Mouse (Mus musculus): ENCODE data around the gene Sash1. TPM values are rescaled to one million over a fixed set of nuclear protein-coding genes. Genes with fewer than 3 reads are reported as not detected.
"Not testable (repeated sequence)": the region's sequence is repeated elsewhere in the genome, so short reads cannot be mapped to it uniquely, and the experiment has no call there.

Sash1 gene
- total and polyA plus RNA-seq, 3 experiments: 0.16 TPM; not detected in 2

DNA sequence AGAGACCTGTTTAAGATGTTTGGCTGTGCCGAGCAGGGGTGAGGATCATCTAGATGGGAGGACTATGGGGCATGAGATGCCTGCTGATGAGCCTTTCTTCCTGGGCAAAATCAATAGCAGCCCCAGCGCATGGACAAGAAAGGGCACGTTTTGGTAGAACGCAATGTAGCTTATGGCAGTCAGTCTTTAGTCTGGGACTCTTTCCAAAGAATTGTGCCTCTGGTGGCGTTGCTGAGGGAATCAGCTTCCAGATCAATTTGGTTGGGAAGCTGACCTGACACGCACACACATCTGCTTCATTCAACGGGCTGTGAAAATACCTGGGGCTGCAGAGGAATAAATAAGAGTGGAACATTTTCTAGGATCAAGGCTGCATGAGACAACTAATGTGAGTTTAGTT, 167.0 kb downstream of the Sash1 start:
- Histone ChIP-seq H3K27me3 (ENCODE audit: insufficient read depth, low read length) (no peaks in the 10 kb centered on the region), H3K36me3 (replicated peaks) (no peaks in the 10 kb centered on the region), H3K9me3 (replicated peaks) (peaks cover 46% of the 10 kb centered on the region), H3K4me3 (ENCODE audit: low read depth, low read length) (no peak overlapping the region), H3K4me1 (ENCODE audit: insufficient read depth, low read depth, low read length) (no peaks in the 10 kb centered on the region)
- ATAC-seq (ENCODE audit: extremely low read depth, insufficient number of reproducible peaks, low FRiP score, poor library complexity, severe bottlenecking): no peak
- no peak for DNase-seq (ENCODE audit: low spot score)
- TF ChIP-seq GATA2 (IDR thresholded peaks at IDR 0.05; ENCODE audit: borderline replicate concordance, low read depth, low read length) (no peak), CTCF (IDR thresholded peaks at IDR 0.05; ENCODE audit: low read depth, low read length) (no peak), TAL1 (conservative IDR thresholded peaks at IDR 0.05; ENCODE audit: low read depth, low read length) (no peak), GATA1 (IDR thresholded peaks at IDR 0.05; ENCODE audit: borderline replicate concordance, low read length) (no peak), POLR2AphosphoS5 (IDR thresholded peaks at IDR 0.05; ENCODE audit: insufficient replicate concordance, low read depth, low read length) (no peak)

DNA sequence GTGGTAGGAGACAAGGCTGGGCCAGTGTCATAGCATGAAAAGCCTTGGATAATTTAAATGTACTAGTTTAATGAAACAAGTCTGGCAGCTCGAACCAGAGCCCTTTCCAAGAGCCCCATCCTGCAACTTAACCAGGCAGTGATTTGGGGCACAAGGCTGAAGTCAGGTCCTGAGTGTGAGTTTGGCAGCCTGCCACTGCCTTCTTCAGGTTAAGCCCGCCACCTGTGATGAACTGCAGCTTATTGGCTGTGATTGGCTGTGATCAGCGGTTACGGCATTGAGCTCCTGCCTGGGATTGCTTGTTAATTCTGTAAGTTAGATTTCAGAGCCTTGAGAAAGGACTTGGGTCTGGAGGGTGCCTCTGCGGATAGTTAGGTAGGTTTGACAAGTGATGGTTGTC, 168.7 kb downstream of the Sash1 start:
- no peak for ATAC-seq (ENCODE audit: extremely low read depth, insufficient number of reproducible peaks, low FRiP score, poor library complexity, severe bottlenecking)
- Histone ChIP-seq H3K9me3 (replicated peaks) (peaks cover 48% of the 10 kb centered on the region), H3K27me3 (ENCODE audit: insufficient read depth, low read length) (no peaks in the 10 kb centered on the region), H3K4me3 (ENCODE audit: low read depth, low read length) (no peak overlapping the region), H3K4me1 (ENCODE audit: insufficient read depth, low read depth, low read length) (no peaks in the 10 kb centered on the region), H3K36me3 (replicated peaks) (no peaks in the 10 kb centered on the region)
- TF ChIP-seq CTCF (IDR thresholded peaks at IDR 0.05; ENCODE audit: low read depth, low read length): no peak
- no peak for TF ChIP-seq TAL1 (conservative IDR thresholded peaks at IDR 0.05; ENCODE audit: low read depth, low read length)
- no peak for TF ChIP-seq GATA2 (IDR thresholded peaks at IDR 0.05; ENCODE audit: borderline replicate concordance, low read depth, low read length)
- TF ChIP-seq GATA1 (IDR thresholded peaks at IDR 0.05; ENCODE audit: borderline replicate concordance, low read length): no peak
- no peak for TF ChIP-seq POLR2AphosphoS5 (IDR thresholded peaks at IDR 0.05; ENCODE audit: insufficient replicate concordance, low read depth, low read length)
- DNase-seq (ENCODE audit: low spot score): no peak

DNA sequence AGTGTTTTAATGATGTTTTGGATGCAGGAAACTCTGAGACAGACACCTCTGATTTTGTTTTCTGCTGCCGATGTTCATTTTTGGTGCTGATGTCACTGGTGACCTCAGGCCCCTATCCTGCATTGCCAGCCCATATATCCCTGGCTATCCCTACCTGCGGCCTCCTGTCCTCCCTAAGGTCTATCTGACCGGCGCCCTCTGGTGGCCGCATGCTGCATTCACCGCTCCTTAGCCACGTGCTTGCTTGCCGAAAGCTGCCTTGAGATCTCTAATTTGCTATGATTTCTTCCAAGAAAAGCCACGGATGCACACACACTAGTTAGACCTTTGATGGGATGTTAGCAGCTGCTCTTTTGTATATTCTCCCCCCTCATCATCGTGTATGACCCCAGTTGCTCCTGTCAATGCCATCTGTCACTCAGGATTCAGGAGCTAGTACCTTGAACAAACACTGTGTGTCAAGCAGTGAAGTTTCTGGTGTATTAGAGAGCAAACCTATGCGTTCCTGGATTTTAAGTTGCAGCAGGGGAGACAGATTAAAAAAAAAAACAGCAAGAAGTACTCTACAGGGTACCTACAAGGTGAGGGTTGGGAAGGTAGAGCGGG, 170.1 kb downstream of the Sash1 start:
- peaks cover 41% of the 10 kb centered on the region for H3K9me3 ChIP-seq (replicated peaks)
- ATAC-seq (ENCODE audit: extremely low read depth, insufficient number of reproducible peaks, low FRiP score, poor library complexity, severe bottlenecking) (no peak), DNase-seq (ENCODE audit: low spot score) (no peak)
- no peak for TF ChIP-seq TAL1 (conservative IDR thresholded peaks at IDR 0.05; ENCODE audit: low read depth, low read length)
- no peak for TF ChIP-seq GATA1 (IDR thresholded peaks at IDR 0.05; ENCODE audit: borderline replicate concordance, low read length)
- TF ChIP-seq CTCF (IDR thresholded peaks at IDR 0.05; ENCODE audit: low read depth, low read length): no peak
- no peak for TF ChIP-seq POLR2AphosphoS5 (IDR thresholded peaks at IDR 0.05; ENCODE audit: insufficient replicate concordance, low read depth, low read length)
- TF ChIP-seq GATA2 (IDR thresholded peaks at IDR 0.05; ENCODE audit: borderline replicate concordance, low read depth, low read length): no peak
- H3K36me3 ChIP-seq (replicated peaks): no peaks in the 10 kb centered on the region
- no peak overlapping the region for H3K4me3 ChIP-seq (ENCODE audit: low read depth, low read length)
- no peaks in the 10 kb centered on the region for H3K4me1 ChIP-seq (ENCODE audit: insufficient read depth, low read depth, low read length)
- no peaks in the 10 kb centered on the region for H3K27me3 ChIP-seq (ENCODE audit: insufficient read depth, low read length)

DNA sequence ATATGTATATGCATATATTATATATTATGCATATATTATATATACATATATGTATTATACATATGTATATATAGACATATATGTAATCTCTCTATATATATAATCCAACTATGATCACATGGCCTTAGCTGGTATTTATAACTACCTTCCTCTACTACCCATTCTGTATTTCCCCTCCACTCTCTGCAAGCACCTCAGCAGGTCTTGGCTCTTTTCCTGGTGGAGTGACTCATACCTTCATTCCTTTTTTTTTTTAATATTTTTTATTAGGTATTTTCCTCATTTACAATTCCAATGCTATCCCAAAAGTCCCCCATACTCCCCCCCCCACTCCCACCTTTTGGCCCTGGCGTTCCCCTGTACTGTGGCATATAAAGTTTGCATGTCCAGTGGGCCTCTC, 189.2 kb downstream of the Sash1 start:
- peaks cover 38% of the 10 kb centered on the region for H3K9me3 ChIP-seq (replicated peaks)
- not testable (repeated sequence) for H3K36me3 ChIP-seq (replicated peaks); DNase-seq (ENCODE audit: low spot score); H3K4me1 ChIP-seq (ENCODE audit: insufficient read depth, low read depth, low read length); H3K4me3 ChIP-seq (ENCODE audit: low read depth, low read length); H3K27me3 ChIP-seq (ENCODE audit: insufficient read depth, low read length); ATAC-seq (ENCODE audit: extremely low read depth, insufficient number of reproducible peaks, low FRiP score, poor library complexity, severe bottlenecking)

DNA sequence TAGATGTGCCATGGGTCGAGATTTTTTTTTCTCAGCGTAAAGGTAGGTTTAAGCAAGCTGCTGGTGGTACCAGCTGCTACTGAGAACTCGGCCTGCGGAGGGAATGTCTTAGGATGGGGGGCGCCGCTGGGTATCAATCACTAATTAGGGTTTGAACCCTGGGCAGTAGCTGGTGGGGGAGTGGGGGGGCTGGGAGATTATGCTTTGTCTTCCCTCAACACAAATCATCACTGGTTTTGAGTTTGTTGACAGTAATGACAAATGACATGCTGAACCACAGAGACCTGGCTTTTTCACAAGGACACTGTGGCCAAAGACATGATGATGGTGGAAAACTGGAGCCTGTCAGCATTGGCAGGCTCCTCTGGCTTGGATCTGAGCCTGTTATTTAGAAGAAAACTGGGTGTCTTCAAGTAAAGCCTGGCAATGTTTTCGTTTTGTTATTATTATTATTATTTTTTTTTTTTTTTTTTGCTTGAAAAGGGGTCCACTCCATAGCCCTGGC, 191.8 kb downstream of the Sash1 start:
- Histone ChIP-seq H3K27me3 (ENCODE audit: insufficient read depth, low read length) (no peaks in the 10 kb centered on the region), H3K4me3 (ENCODE audit: low read depth, low read length) (no peak overlapping the region), H3K9me3 (replicated peaks) (peaks cover 41% of the 10 kb centered on the region), H3K4me1 (ENCODE audit: insufficient read depth, low read depth, low read length) (no peaks in the 10 kb centered on the region), H3K36me3 (replicated peaks) (no peaks in the 10 kb centered on the region)
- ATAC-seq (ENCODE audit: extremely low read depth, insufficient number of reproducible peaks, low FRiP score, poor library complexity, severe bottlenecking) (no peak), DNase-seq (ENCODE audit: low spot score) (no peak)
- TF ChIP-seq CTCF (IDR thresholded peaks at IDR 0.05; ENCODE audit: low read depth, low read length) (no peak), POLR2AphosphoS5 (IDR thresholded peaks at IDR 0.05; ENCODE audit: insufficient replicate concordance, low read depth, low read length) (no peak), TAL1 (conservative IDR thresholded peaks at IDR 0.05; ENCODE audit: low read depth, low read length) (no peak), GATA2 (IDR thresholded peaks at IDR 0.05; ENCODE audit: borderline replicate concordance, low read depth, low read length) (no peak), GATA1 (IDR thresholded peaks at IDR 0.05; ENCODE audit: borderline replicate concordance, low read length) (no peak)

DNA sequence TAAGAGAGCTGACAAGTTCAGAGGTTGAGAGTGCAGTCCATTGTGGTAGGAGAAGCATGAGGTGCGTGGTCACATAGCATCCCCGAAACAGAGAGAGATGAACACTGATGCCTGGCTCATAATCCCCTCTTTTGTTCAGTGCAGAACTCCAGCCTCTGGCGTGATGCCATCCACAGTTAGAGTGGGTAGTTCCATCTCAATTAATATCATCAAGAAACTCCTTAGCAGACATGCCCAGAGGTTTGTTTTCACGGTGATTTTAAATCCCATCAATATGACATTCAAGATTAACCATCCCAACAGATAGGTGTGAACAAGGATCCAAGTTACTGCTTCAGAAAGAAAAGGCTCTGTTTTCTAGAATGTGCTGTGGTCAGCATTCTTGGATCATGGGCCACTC, 192.3 kb downstream of the Sash1 start:
- no peak for ATAC-seq (ENCODE audit: extremely low read depth, insufficient number of reproducible peaks, low FRiP score, poor library complexity, severe bottlenecking)
- DNase-seq (ENCODE audit: low spot score): no peak
- TF ChIP-seq GATA2 (IDR thresholded peaks at IDR 0.05; ENCODE audit: borderline replicate concordance, low read depth, low read length): no peak

DNA sequence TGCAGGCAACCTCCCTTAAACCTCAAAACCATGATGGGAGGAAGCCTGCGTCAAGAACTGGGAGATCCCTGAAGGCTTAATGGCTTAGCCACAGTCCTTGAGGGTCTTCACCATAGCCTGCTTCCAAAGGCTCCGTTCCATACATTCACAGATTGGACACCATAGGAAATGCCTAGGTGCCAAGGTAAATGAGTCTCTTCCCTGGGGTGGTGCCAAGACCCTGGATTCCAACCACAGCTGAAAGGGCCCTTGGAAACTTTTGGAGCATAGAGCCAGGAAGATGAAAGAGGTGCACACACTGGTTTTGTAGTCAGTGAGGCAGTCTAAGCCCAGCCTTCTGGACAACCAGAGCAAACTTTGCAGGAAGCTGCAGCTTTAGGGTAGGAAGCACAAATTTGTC, 193.3 kb downstream of the Sash1 start:
- Histone ChIP-seq H3K36me3 (replicated peaks) (no peaks in the 10 kb centered on the region), H3K27me3 (ENCODE audit: insufficient read depth, low read length) (no peaks in the 10 kb centered on the region), H3K9me3 (replicated peaks) (peaks cover 34% of the 10 kb centered on the region), H3K4me3 (ENCODE audit: low read depth, low read length) (no peak overlapping the region), H3K4me1 (ENCODE audit: insufficient read depth, low read depth, low read length) (no peaks in the 10 kb centered on the region)
- TF ChIP-seq CTCF (IDR thresholded peaks at IDR 0.05; ENCODE audit: low read depth, low read length) (no peak), GATA2 (IDR thresholded peaks at IDR 0.05; ENCODE audit: borderline replicate concordance, low read depth, low read length) (no peak), GATA1 (IDR thresholded peaks at IDR 0.05; ENCODE audit: borderline replicate concordance, low read length) (no peak), POLR2AphosphoS5 (IDR thresholded peaks at IDR 0.05; ENCODE audit: insufficient replicate concordance, low read depth, low read length) (no peak), TAL1 (conservative IDR thresholded peaks at IDR 0.05; ENCODE audit: low read depth, low read length) (no peak)
- ATAC-seq (ENCODE audit: extremely low read depth, insufficient number of reproducible peaks, low FRiP score, poor library complexity, severe bottlenecking) (no peak), DNase-seq (ENCODE audit: low spot score) (no peak)

More for the DNA sequence above, 192.3 kb downstream of the Sash1 start:
- Histone ChIP-seq H3K9me3 (replicated peaks) (peaks cover 41% of the 10 kb centered on the region), H3K4me1 (ENCODE audit: insufficient read depth, low read depth, low read length) (no peaks in the 10 kb centered on the region), H3K27me3 (ENCODE audit: insufficient read depth, low read length) (no peaks in the 10 kb centered on the region), H3K4me3 (ENCODE audit: low read depth, low read length) (no peak overlapping the region), H3K36me3 (replicated peaks) (no peaks in the 10 kb centered on the region)

All from G1E (cell line).